Mouse (Mus musculus): ENCODE data around the gene Ankrd65. TPM values are rescaled to one million over a fixed set of nuclear protein-coding genes. Genes with fewer than 3 reads are reported as not detected.

Ankrd65 gene
- polyA plus RNA-seq, 1 experiment from 2014 or later: 0.07 TPM

Small RNA genes within 50 kb of the gene (microRNA-seq; reads per million reads assigned to microRNA genes)
- not detected for gene Gm27743

Other genes starting within 250 kb of the Ankrd65 start
- 46.9 and 51.4 TPM in 2 replicates for gene Nadk, start 228.1 kb upstream of the Ankrd65 start, polyA plus RNA-seq (2015; fragmentation: Nextera tagmentation; extraction: Ambion mirVana)
- 5.4 and 5.9 TPM in 2 replicates for gene Slc35e2, start 189.0 kb upstream of the Ankrd65 start, polyA plus RNA-seq (2015; fragmentation: Nextera tagmentation; extraction: Ambion mirVana)
- gene Cdk11b, start 165.6 kb upstream of the Ankrd65 start, polyA plus RNA-seq (2015; fragmentation: Nextera tagmentation; extraction: Ambion mirVana): 18.6 and 19.9 TPM in 2 replicates
- gene Gm10563, start 145.0 kb upstream of the Ankrd65 start, polyA plus RNA-seq (2015; fragmentation: Nextera tagmentation; extraction: Ambion mirVana): not detected in 2 replicates
- 4.9 TPM in 2 replicates for gene Mmp23, start 137.1 kb upstream of the Ankrd65 start, polyA plus RNA-seq (2015; fragmentation: Nextera tagmentation; extraction: Ambion mirVana)
- gene Mib2, start 121.2 kb upstream of the Ankrd65 start, polyA plus RNA-seq (2015; fragmentation: Nextera tagmentation; extraction: Ambion mirVana): 3.8 and 5.2 TPM in 2 replicates
- 0.24 and 0.48 TPM in 2 replicates for gene Fndc10, start 96.1 kb upstream of the Ankrd65 start, polyA plus RNA-seq (2015; fragmentation: Nextera tagmentation; extraction: Ambion mirVana)
- 52.0 and 52.4 TPM in 2 replicates for gene Ssu72, start 85.6 kb upstream of the Ankrd65 start, polyA plus RNA-seq (2015; fragmentation: Nextera tagmentation; extraction: Ambion mirVana)
- 0.08 and 0.10 TPM in 2 replicates for gene Tmem240, start 55.6 kb upstream of the Ankrd65 start, polyA plus RNA-seq (2015; fragmentation: Nextera tagmentation; extraction: Ambion mirVana)
- 47.9 and 56.5 TPM in 2 replicates for gene Atad3a, start 29.3 kb upstream of the Ankrd65 start, polyA plus RNA-seq (2015; fragmentation: Nextera tagmentation; extraction: Ambion mirVana)
- gene Vwa1, start 15.7 kb upstream of the Ankrd65 start, polyA plus RNA-seq (2015; fragmentation: Nextera tagmentation; extraction: Ambion mirVana): 0.33 and 0.54 TPM in 2 replicates
- gene Tmem88b, start 4.6 kb upstream of the Ankrd65 start, polyA plus RNA-seq (2015; fragmentation: Nextera tagmentation; extraction: Ambion mirVana): 0.13 and 0.22 TPM in 2 replicates
- gene Mrpl20, start 12.4 kb downstream of the Ankrd65 start, polyA plus RNA-seq (2015; fragmentation: Nextera tagmentation; extraction: Ambion mirVana): 135 and 141 TPM in 2 replicates
- gene Ccnl2, start 22.1 kb downstream of the Ankrd65 start, polyA plus RNA-seq (2015; fragmentation: Nextera tagmentation; extraction: Ambion mirVana): 65.6 and 77.1 TPM in 2 replicates
- 94.0 and 108 TPM in 2 replicates for gene Aurkaip1, start 40.8 kb downstream of the Ankrd65 start, polyA plus RNA-seq (2015; fragmentation: Nextera tagmentation; extraction: Ambion mirVana)
- gene Mxra8, start 49.2 kb downstream of the Ankrd65 start, polyA plus RNA-seq (2015; fragmentation: Nextera tagmentation; extraction: Ambion mirVana): 7.7 and 9.9 TPM in 2 replicates
- gene Dvl1, start 57.0 kb downstream of the Ankrd65 start, polyA plus RNA-seq (2015; fragmentation: Nextera tagmentation; extraction: Ambion mirVana): 5.0 and 6.9 TPM in 2 replicates
- 0.08 and 0.15 TPM in 2 replicates for gene Tas1r3, start 72.9 kb downstream of the Ankrd65 start, polyA plus RNA-seq (2015; fragmentation: Nextera tagmentation; extraction: Ambion mirVana)
- gene Cptp, start 79.0 kb downstream of the Ankrd65 start, polyA plus RNA-seq (2015; fragmentation: Nextera tagmentation; extraction: Ambion mirVana): 7.5 and 8.9 TPM in 2 replicates
- gene Ints11, start 79.1 kb downstream of the Ankrd65 start, polyA plus RNA-seq (2015; fragmentation: Nextera tagmentation; extraction: Ambion mirVana): 34.3 and 37.6 TPM in 2 replicates
- gene Pusl1, start 101.3 kb downstream of the Ankrd65 start, polyA plus RNA-seq (2015; fragmentation: Nextera tagmentation; extraction: Ambion mirVana): 14.3 and 15.6 TPM in 2 replicates
- 6.5 and 8.5 TPM in 2 replicates for gene Acap3, start 101.4 kb downstream of the Ankrd65 start, polyA plus RNA-seq (2015; fragmentation: Nextera tagmentation; extraction: Ambion mirVana)
- gene Ube2j2, start 153.4 kb downstream of the Ankrd65 start, polyA plus RNA-seq (2015; fragmentation: Nextera tagmentation; extraction: Ambion mirVana): 50.2 and 51.2 TPM in 2 replicates
- 76.3 and 81.9 TPM in 2 replicates for gene C1qtnf12, start 171.9 kb downstream of the Ankrd65 start, polyA plus RNA-seq (2015; fragmentation: Nextera tagmentation; extraction: Ambion mirVana)
- gene B3galt6, start 202.2 kb downstream of the Ankrd65 start, polyA plus RNA-seq (2015; fragmentation: Nextera tagmentation; extraction: Ambion mirVana): 4.4 and 4.6 TPM in 2 replicates
- gene Sdf4, start 202.4 kb downstream of the Ankrd65 start, polyA plus RNA-seq (2015; fragmentation: Nextera tagmentation; extraction: Ambion mirVana): 77.0 and 81.4 TPM in 2 replicates
- 0.23 and 0.51 TPM in 2 replicates for gene Tnfrsf4, start 223.4 kb downstream of the Ankrd65 start, polyA plus RNA-seq (2015; fragmentation: Nextera tagmentation; extraction: Ambion mirVana)
- gene Tnfrsf18, start 235.7 kb downstream of the Ankrd65 start, polyA plus RNA-seq (2015; fragmentation: Nextera tagmentation; extraction: Ambion mirVana): 0.66 and 0.73 TPM in 2 replicates